Mouse (Mus musculus): ENCODE measurements at regions not wholly inside any gene's neighbourhood (a gene's known extent, or its start where the extent isn't known, plus 50 kb on each side); places are given as distances from the start of the nearest gene placed in this dataset.
A peak's percentile ranks its signal among the peaks of the same experiment; 100 is the strongest.

DNA sequence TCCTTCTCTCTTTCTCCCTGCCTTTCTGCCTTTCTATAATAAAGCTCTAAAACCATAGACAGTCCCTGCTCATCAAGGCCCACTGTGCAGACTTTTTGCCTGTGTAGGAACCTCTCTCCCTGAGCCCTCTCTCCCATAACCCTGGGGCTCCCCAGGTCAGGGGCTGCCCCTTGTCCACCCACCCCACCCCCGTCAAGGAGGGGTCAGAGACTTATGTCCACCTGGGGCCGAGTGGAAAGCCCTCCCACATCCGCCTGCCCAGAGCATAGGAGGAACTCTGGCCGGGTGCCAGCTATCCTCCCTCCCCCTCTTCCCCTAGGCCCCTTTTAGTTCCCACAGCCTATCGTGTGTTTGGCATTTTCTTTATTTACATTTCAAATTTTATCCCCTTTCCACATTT is 81.8 kb upstream of the Cxcl13 start:
- Histone ChIP-seq H3K36me3 (replicated peaks in 1 of 2; ENCODE audit: control insufficient read depth in 1 of 2, insufficient read depth in 1 of 2, low read length in 1 of 2) (no peaks in the 10 kb centered on the region), H3K27ac (ENCODE audit: insufficient read depth, low read depth) (no peak overlapping the region), H3K9ac (ENCODE audit: insufficient read depth, low read depth) (no peak overlapping the region), H3K79me2 (replicated peaks; ENCODE audit: control insufficient read depth, extremely low read depth, insufficient read depth, poor library complexity, severe bottlenecking) (no peaks in the 10 kb centered on the region), H3K9me3 (replicated peaks; ENCODE audit: low read length) (no peaks in the 10 kb centered on the region), H3K4me3 (replicated peaks in 1 of 3; ENCODE audit: low read depth in 2 of 3, low read length in 2 of 3, poor library complexity in 1 of 3) (no peak overlapping the region), H3K4me2 (ENCODE audit: insufficient read depth, low read depth, poor library complexity, severe bottlenecking) (no peak overlapping the region), H3K4me1 (ENCODE audit: control insufficient read depth in 1 of 2, insufficient read depth in 2 of 2) (no peaks in the 10 kb centered on the region), H3K27me3 (replicated peaks) (no peaks in the 10 kb centered on the region)
- DNase-seq (ENCODE audit: extremely low read depth): no peak
- TF ChIP-seq SMC3 (IDR thresholded peaks at IDR 0.05; ENCODE audit: low read depth, low read length) (no peak), USF2 (conservative IDR thresholded peaks at IDR 0.05; ENCODE audit: low read depth, low read length) (no peak), ZNF384 (IDR thresholded peaks at IDR 0.05; ENCODE audit: low read depth, low read length) (no peak), RAD21 (IDR thresholded peaks at IDR 0.05; ENCODE audit: low read depth, low read length) (no peak), JUND (conservative IDR thresholded peaks at IDR 0.05; ENCODE audit: low read depth, low read length) (no peak), PAX5 (IDR thresholded peaks at IDR 0.05; ENCODE audit: low read length) (no peak), NRF1 (IDR thresholded peaks at IDR 0.05; ENCODE audit: low read depth, low read length) (no peak), MAFK (IDR thresholded peaks at IDR 0.05; ENCODE audit: insufficient replicate concordance, low read length) (no peak)
- in situ Hi-C loops (cut with MboI; ENCODE audit: low pct_ligation_motif_present, low pct_unique_long_range_greater_than_20kb, low sequenced_read_pairs): no loop called here
- dilution Hi-C loops (cut with MboI; ENCODE audit: extremely low pct_ligation_motif_present, extremely low pct_unique_long_range_greater_than_20kb, low sequenced_read_pairs): no loop called here

DNA sequence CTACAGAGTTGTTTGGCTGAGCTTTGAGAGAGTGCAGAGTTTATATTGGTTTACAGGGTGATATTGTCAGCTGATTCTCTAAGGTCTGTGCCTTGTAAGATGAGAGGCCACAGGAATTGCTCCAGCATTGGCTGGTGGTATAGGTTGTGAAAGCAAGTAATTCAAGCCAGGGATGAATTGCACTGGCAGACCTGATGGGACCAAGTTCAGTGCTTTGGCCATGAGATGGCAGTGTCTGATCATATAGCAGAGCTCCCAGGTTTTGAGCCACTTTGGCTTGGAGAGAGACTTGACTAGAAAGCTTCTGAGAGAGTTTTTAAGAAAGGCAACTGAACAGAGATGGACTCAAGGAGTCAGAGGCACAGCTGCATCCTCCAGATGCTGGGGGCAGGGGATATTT is 75.8 kb upstream of the Cxcl13 start:
- peak; percentile 65 for DNase-seq (ENCODE audit: extremely low read depth)
- dilution Hi-C loops (cut with MboI; ENCODE audit: extremely low pct_ligation_motif_present, extremely low pct_unique_long_range_greater_than_20kb, low sequenced_read_pairs): no loop called here

More for the DNA sequence above, 75.8 kb upstream of the Cxcl13 start:
- in situ Hi-C loops (cut with MboI; ENCODE audit: low pct_ligation_motif_present, low pct_unique_long_range_greater_than_20kb, low sequenced_read_pairs): no loop called here
- Histone ChIP-seq H3K9me3 (replicated peaks; ENCODE audit: low read length) (no peaks in the 10 kb centered on the region), H3K36me3 (replicated peaks in 1 of 2; ENCODE audit: control insufficient read depth in 1 of 2, insufficient read depth in 1 of 2, low read length in 1 of 2) (no peaks in the 10 kb centered on the region), H3K27ac (ENCODE audit: insufficient read depth, low read depth) (no peak overlapping the region), H3K9ac (ENCODE audit: insufficient read depth, low read depth) (no peak overlapping the region), H3K79me2 (replicated peaks; ENCODE audit: control insufficient read depth, extremely low read depth, insufficient read depth, poor library complexity, severe bottlenecking) (no peaks in the 10 kb centered on the region), H3K4me3 (replicated peaks in 1 of 3; ENCODE audit: low read depth in 2 of 3, low read length in 2 of 3, poor library complexity in 1 of 3) (no peak overlapping the region), H3K4me1 (ENCODE audit: control insufficient read depth in 1 of 2, insufficient read depth in 2 of 2) (peaks cover 0 to 7% of the 10 kb centered on the region in 2 experiments; a peak in 1 of 4 replicates), H3K4me2 (ENCODE audit: insufficient read depth, low read depth, poor library complexity, severe bottlenecking) (no peak overlapping the region), H3K27me3 (replicated peaks) (no peaks in the 10 kb centered on the region)
- TF ChIP-seq MAFK (IDR thresholded peaks at IDR 0.05; ENCODE audit: insufficient replicate concordance, low read length): no peak
- TF ChIP-seq SMC3 (IDR thresholded peaks at IDR 0.05; ENCODE audit: low read depth, low read length): peak; percentile 85
- TF ChIP-seq MAZ (IDR thresholded peaks at IDR 0.05; ENCODE audit: low read depth, low read length): no peak
- TF ChIP-seq ZC3H11A (IDR thresholded peaks at IDR 0.05; ENCODE audit: low read depth, low read length): peak; percentile 12; the same call in 1 of the 2 replicates
- TF ChIP-seq TBP (conservative IDR thresholded peaks at IDR 0.05; ENCODE audit: low read depth, low read length): no peak
- TF ChIP-seq ZMIZ1 (IDR thresholded peaks at IDR 0.05; ENCODE audit: low read depth, low read length): no peak
- TF ChIP-seq JUN (IDR thresholded peaks at IDR 0.05; ENCODE audit: insufficient read depth, low read depth, low read length): no peak
- no peak for TF ChIP-seq UBTF (IDR thresholded peaks at IDR 0.05; ENCODE audit: low read depth, low read length)
- TF ChIP-seq ELF1 (IDR thresholded peaks at IDR 0.05; ENCODE audit: low read depth, low read length): no peak
- no peak for TF ChIP-seq E2F4 (IDR thresholded peaks at IDR 0.05; ENCODE audit: insufficient replicate concordance, low read depth, low read length)
- no peak for TF ChIP-seq SIN3A (IDR thresholded peaks at IDR 0.05; ENCODE audit: low read length)
- TF ChIP-seq USF1 (IDR thresholded peaks at IDR 0.05; ENCODE audit: low read depth, low read length): no peak
- TF ChIP-seq POLR2AphosphoS2 (IDR thresholded peaks at IDR 0.05; ENCODE audit: low read depth, low read length): no peak
- no peak for TF ChIP-seq MAX (IDR thresholded peaks at IDR 0.05; ENCODE audit: low read length)
- no peak for TF ChIP-seq ZKSCAN1 (IDR thresholded peaks at IDR 0.05; ENCODE audit: borderline replicate concordance, low read depth, low read length)
- no peak for TF ChIP-seq POLR2A (IDR thresholded peaks at IDR 0.05; ENCODE audit: low read depth, low read length)
- no peak for TF ChIP-seq TCF12 (IDR thresholded peaks at IDR 0.05; ENCODE audit: low read depth, low read length)
- TF ChIP-seq NELFE (IDR thresholded peaks at IDR 0.05; ENCODE audit: low read depth, low read length): no peak
- no peak for TF ChIP-seq GABPA (IDR thresholded peaks at IDR 0.05; ENCODE audit: insufficient replicate concordance, low read depth, low read length)
- TF ChIP-seq RCOR1 (conservative IDR thresholded peaks at IDR 0.05; ENCODE audit: low read depth, low read length): no peak
- TF ChIP-seq MXI1 (IDR thresholded peaks at IDR 0.05; ENCODE audit: low read depth, low read length): no peak
- no peak for TF ChIP-seq CHD2 (IDR thresholded peaks at IDR 0.05; ENCODE audit: low read length)
- no peak for TF ChIP-seq PAX5 (IDR thresholded peaks at IDR 0.05; ENCODE audit: low read length)
- no peak for TF ChIP-seq USF2 (conservative IDR thresholded peaks at IDR 0.05; ENCODE audit: low read depth, low read length)
- TF ChIP-seq CTCF (conservative IDR thresholded peaks at IDR 0.05 in 1 of 2, IDR thresholded peaks at IDR 0.05 in 1 of 2; ENCODE audit: low read depth in 2 of 2, low read length in 2 of 2): peak; percentile 46 to 90
- TF ChIP-seq RAD21 (IDR thresholded peaks at IDR 0.05; ENCODE audit: low read depth, low read length): peak; percentile 90
- no peak for TF ChIP-seq BHLHE40 (IDR thresholded peaks at IDR 0.05; ENCODE audit: low read depth, low read length)
- TF ChIP-seq ZNF384 (IDR thresholded peaks at IDR 0.05; ENCODE audit: low read depth, low read length): no peak
- no peak for TF ChIP-seq NRF1 (IDR thresholded peaks at IDR 0.05; ENCODE audit: low read depth, low read length)
- no peak for TF ChIP-seq CHD1 (IDR thresholded peaks at IDR 0.05; ENCODE audit: low read depth, low read length)
- TF ChIP-seq KAT2A (IDR thresholded peaks at IDR 0.05; ENCODE audit: insufficient replicate concordance, low read length): no peak
- no peak for TF ChIP-seq ETS1 (conservative IDR thresholded peaks at IDR 0.05; ENCODE audit: low read depth, low read length)

Data from CH12.LX (cell line).